Mouse (Mus musculus) forebrain, embryonic 13.5 days (tissue): ENCODE data around the gene Ccdc97. TPM values are rescaled to one million over a fixed set of nuclear protein-coding genes. Genes with fewer than 3 reads are reported as not detected.

Experiments used
- ATAC-seq: fragments of 200-750 bp; cut with Nextera tagmentation; 2 replicates; pipeline ENCODE4 v1.8.0; 2017
- H3K27ac ChIP-seq: fragments of 300-500 bp; sonication (generic); 2 replicates; pipeline ENCODE4 v1.5.1; 2015; ENCODE audit warnings: inconsistent platforms, mild to moderate bottlenecking, moderate library complexity
- H3K27me3 ChIP-seq: fragments of 300-500 bp; sonication (generic); 2 replicates; pipeline ENCODE4 v1.6.1; 2015; ENCODE audit warnings: mild to moderate bottlenecking, inconsistent platforms
- H3K36me3 ChIP-seq: fragments of 300-500 bp; sonication (generic); 2 replicates; pipeline ENCODE4 v1.6.1; 2015; ENCODE audit warnings: mild to moderate bottlenecking, inconsistent platforms; ENCODE audit not compliant: poor library complexity, severe bottlenecking
- H3K4me1 ChIP-seq: fragments of 300-500 bp; sonication (generic); 2 replicates; pipeline ENCODE4 v1.6.1; 2015; ENCODE audit warnings: inconsistent platforms
- H3K4me2 ChIP-seq: fragments of 300-500 bp; sonication (generic); 2 replicates; pipeline ENCODE4 v1.6.1; 2015; ENCODE audit warnings: inconsistent platforms, mild to moderate bottlenecking, moderate library complexity
- H3K4me3 ChIP-seq: fragments of 300-500 bp; sonication (generic); 2 replicates; pipeline ENCODE4 v1.5.1; 2015; ENCODE audit warnings: mild to moderate bottlenecking, inconsistent platforms
- H3K9ac ChIP-seq: fragments of 300-500 bp; sonication (generic); 2 replicates; pipeline ENCODE4 v1.6.1; 2015; ENCODE audit warnings: mild to moderate bottlenecking, inconsistent platforms
- H3K9me3 ChIP-seq: fragments of 300-500 bp; sonication (generic); replicated peaks from 2 replicates; pipeline ENCODE4 v1.6.1; 2016; ENCODE audit warnings: inconsistent platforms
- WGBS: fragments of 180-500 bp; shearing (Covaris S2); methylation state at CpG from one replicate; pipeline ENCODE4 v1.1.7; 2015; 5-methylcytosine and 5-hydroxymethylcytosine counted together
- polyA plus RNA-seq: library from polyadenylated mRNA; unstranded; fragments of >200 nt; fragmentation: Nextera tagmentation; extraction: Ambion mirVana; gene quantifications from 2 replicates; pipeline ENCODE4 v1.2.1, GENCODE M21; 2015

The Ccdc97 gene
- polyA plus RNA-seq, 1 experiment from 2014 or later: 26.4 TPM

DNA sequence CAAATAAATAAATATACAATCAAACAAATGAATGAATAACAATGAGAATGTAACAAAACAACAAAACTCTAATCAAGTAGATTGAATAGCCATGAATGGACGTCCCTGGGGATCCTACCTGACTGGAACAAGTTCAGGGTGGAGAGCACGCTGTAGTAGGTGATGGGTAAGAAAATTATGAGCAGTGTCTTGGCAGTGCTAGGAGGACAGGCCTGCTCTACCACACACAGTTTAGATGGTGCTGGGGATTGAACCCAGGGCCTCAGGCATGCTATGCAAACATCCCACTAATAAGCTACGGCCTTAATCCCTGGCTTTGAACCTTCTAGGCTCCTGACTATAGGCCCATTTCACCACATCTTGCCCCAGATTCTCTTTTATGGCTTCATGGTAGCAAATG, 1.4 kb downstream of the Ccdc97 start:
- H3K27me3 ChIP-seq: no peaks in the 10 kb centered on the region
- WGBS: 83% methylated on average over 3 of the region's 3 CpGs
- H3K9me3 ChIP-seq: no peaks in the 10 kb centered on the region
- H3K4me2 ChIP-seq: peak overlapping the region; percentile 94
- H3K27ac ChIP-seq: no peak overlapping the region
- H3K4me3 ChIP-seq: peak overlapping the region; percentile 78; the same call in 1 of the 2 replicates
- H3K4me1 ChIP-seq: peaks cover 16% of the 10 kb centered on the region
- H3K9ac ChIP-seq: no peak overlapping the region
- no peak for ATAC-seq
- H3K36me3 ChIP-seq: peaks cover 60% of the 10 kb centered on the region

DNA sequence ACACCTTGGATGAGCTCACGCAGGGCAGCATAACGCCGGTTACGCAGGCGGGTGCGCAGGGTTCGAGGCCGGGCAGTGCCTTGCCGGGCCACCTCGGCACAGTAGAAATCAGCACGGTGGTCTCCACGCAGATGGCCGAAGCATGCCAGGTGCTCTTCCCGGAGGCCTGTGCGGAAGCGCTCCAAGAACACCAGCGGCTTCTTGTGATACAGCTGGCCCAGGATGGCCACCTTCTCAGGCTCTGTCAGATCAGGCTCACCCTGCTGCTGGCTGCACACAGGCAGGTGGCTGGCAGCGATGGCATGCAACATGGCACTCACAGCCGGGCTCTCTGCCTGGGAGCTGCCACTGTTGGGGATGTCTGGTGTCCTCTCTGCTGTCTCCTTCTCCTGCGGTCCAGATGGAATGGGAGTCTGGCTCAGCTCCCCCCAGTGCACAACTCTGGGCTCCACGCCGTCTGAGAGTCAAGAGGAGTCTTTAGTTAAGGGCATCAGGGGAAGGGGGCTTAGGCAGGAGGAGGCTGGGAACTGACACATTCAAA, 3.1 kb downstream of the Ccdc97 start:
- H3K9me3 ChIP-seq: no peaks in the 10 kb centered on the region
- WGBS: 96% methylated on average over 22 of the region's 22 CpGs
- no peak for ATAC-seq
- no peak overlapping the region for H3K4me3 ChIP-seq
- no peak overlapping the region for H3K4me2 ChIP-seq
- H3K27ac ChIP-seq: no peak overlapping the region
- peaks cover 21% of the 10 kb centered on the region for H3K4me1 ChIP-seq
- H3K36me3 ChIP-seq: peaks cover 55% of the 10 kb centered on the region
- H3K9ac ChIP-seq: no peak overlapping the region
- no peaks in the 10 kb centered on the region for H3K27me3 ChIP-seq

- no peak overlapping the region for H3K4me3 ChIP-seq
- WGBS: 94% methylated on average over 8 of the region's 8 CpGs
- H3K27me3 ChIP-seq: no peaks in the 10 kb centered on the region
- H3K27ac ChIP-seq: no peak overlapping the region
- ATAC-seq: no peak
- peaks cover 47% of the 10 kb centered on the region for H3K36me3 ChIP-seq
- peaks cover 29% of the 10 kb centered on the region for H3K4me1 ChIP-seq
- no peak overlapping the region for H3K9ac ChIP-seq
- no peak overlapping the region for H3K4me2 ChIP-seq
- no peaks in the 10 kb centered on the region for H3K9me3 ChIP-seq
Observed at GRCm38 (mm10) chr7:25714581-25714980, 4.3 kb downstream of the Ccdc97 start.

DNA sequence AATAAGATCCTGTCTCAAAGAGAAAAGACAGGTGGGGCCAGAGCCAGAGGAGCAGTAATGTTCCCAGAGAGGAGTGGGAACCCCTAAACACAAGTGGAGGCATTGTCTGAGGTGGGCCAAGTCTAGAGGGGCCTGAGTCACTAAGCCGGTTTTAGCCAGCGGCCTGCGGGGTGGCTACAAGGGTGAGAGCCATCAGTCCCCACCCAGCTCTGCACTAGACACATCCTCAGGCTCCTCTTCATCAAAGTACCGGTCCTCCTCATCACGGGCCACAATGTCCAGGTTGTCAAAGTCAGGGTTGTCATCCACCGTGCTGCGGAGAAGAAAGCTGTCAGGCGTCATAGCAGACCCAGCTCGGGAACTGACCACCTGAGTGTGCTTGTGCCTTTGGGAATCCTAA, 6.1 kb downstream of the Ccdc97 start:
- no peak overlapping the region for H3K4me3 ChIP-seq
- no peak overlapping the region for H3K27ac ChIP-seq
- peaks cover 47% of the 10 kb centered on the region for H3K36me3 ChIP-seq
- H3K4me1 ChIP-seq: peaks cover 18% of the 10 kb centered on the region
- no peaks in the 10 kb centered on the region for H3K9me3 ChIP-seq
- 91% methylated on average over 9 of the region's 9 CpGs for WGBS
- no peak for ATAC-seq
- H3K9ac ChIP-seq: no peak overlapping the region
- 0 out of 2 replicates have a peak, but pooled peaks cover 1% of the 10 kb centered on the region for H3K27me3 ChIP-seq
- no peak overlapping the region for H3K4me2 ChIP-seq

- Histone ChIP-seq H3K4me1 (peaks cover 14% of the 10 kb centered on the region), H3K27ac (no peak overlapping the region)
- whole genome bisulfite sequencing: 53% methylated on average over 7 of the region's 7 CpGs
Observed at GRCm38 (mm10) chr7:25711731-25712197, 7.1 kb downstream of the Ccdc97 start.

DNA sequence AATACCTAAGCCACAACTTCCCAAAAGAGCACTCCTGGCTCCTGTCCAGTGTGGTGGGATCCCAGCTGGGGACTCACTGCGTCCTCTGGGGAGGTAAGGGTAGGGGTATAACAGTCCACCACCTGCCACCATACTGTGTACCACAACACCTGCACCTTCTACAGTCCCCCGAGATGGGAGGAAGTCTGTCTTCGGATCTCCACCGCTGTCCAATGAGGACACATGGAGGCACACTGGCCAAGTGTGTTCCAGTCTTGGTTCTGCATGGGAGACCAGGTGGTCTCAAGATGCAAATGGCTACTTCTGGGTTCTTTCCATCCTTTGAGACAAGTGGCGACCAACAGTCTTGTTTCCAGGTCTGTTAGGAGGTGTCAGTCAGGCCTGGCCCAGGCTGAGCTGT, 7.7 kb downstream of the Ccdc97 start:
- Histone ChIP-seq H3K36me3 (peaks cover 46% of the 10 kb centered on the region), H3K9ac (no peak overlapping the region), H3K4me1 (peaks cover 14% of the 10 kb centered on the region), H3K27me3 (0 out of 2 replicates have a peak, but pooled peaks cover 5% of the 10 kb centered on the region), H3K27ac (no peak overlapping the region), H3K4me3 (no peak overlapping the region), H3K9me3 (no peaks in the 10 kb centered on the region), H3K4me2 (no peak overlapping the region)
- 69% methylated on average over 5 of the region's 5 CpGs for WGBS
- no peak for ATAC-seq

More at GRCm38 (mm10) chr7:25711731-25712197, 7.1 kb downstream of the Ccdc97 start:
- H3K27me3 ChIP-seq: 0 out of 2 replicates have a peak, but pooled peaks cover 5% of the 10 kb centered on the region
- H3K4me2 ChIP-seq: no peak overlapping the region
- H3K9ac ChIP-seq: no peak overlapping the region
- no peaks in the 10 kb centered on the region for H3K9me3 ChIP-seq
- ATAC-seq: no peak
- H3K4me3 ChIP-seq: no peak overlapping the region
- H3K36me3 ChIP-seq: peaks cover 47% of the 10 kb centered on the region

GRCm38 (mm10) chr7:25710519-25711130, 8.3 kb downstream of the Ccdc97 start:
- WGBS: 0% methylated on average over 5 of the region's 7 CpGs
- peaks cover 14% of the 10 kb centered on the region for H3K4me1 ChIP-seq
- no peak overlapping the region for H3K4me2 ChIP-seq

DNA sequence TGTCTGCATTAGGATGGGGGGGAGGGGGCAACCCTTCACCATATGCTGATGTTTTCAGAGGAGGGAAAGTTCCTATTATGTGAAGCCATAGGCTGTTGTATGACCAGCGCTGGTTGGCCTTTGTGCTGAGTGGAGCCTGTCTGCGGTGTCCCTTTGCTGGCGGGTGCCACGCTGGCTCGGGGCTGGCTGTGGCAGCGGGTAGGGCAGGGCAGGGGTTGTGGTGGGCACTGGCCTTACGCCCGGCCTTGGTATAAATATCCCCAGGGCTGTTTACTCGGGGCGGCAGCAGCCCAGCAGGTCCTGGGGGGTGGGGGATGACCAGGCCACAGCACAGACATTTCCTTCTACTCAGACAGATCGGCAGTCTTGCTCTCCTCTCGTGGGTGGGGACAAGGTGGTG, 8.9 kb downstream of the Ccdc97 start:
- H3K9me3 ChIP-seq: no peaks in the 10 kb centered on the region
- H3K4me3 ChIP-seq: no peak overlapping the region
- peaks cover 10% of the 10 kb centered on the region; the same call in 1 of the 2 replicates for H3K27me3 ChIP-seq
- WGBS: 24% methylated on average over 12 of the region's 12 CpGs
- H3K36me3 ChIP-seq: peaks cover 34% of the 10 kb centered on the region
- H3K9ac ChIP-seq: peak overlapping the region; percentile 46; the same call in 1 of the 2 replicates
- no peak overlapping the region for H3K27ac ChIP-seq
- peaks cover 14% of the 10 kb centered on the region for H3K4me1 ChIP-seq
- peak; percentile 28; the same call in 1 of the 2 replicates for ATAC-seq
- peak overlapping the region; percentile 17; the same call in 1 of the 2 replicates for H3K4me2 ChIP-seq

More at GRCm38 (mm10) chr7:25710519-25711130, 8.3 kb downstream of the Ccdc97 start:
- Histone ChIP-seq H3K27me3 (0 out of 2 replicates have a peak, but pooled peaks cover 5% of the 10 kb centered on the region), H3K4me3 (no peak overlapping the region), H3K27ac (no peak overlapping the region), H3K9me3 (no peaks in the 10 kb centered on the region), H3K36me3 (peaks cover 41% of the 10 kb centered on the region), H3K9ac (peak overlapping the region; percentile 46)
- peak; percentile 50; the same call in 1 of the 2 replicates for ATAC-seq

DNA sequence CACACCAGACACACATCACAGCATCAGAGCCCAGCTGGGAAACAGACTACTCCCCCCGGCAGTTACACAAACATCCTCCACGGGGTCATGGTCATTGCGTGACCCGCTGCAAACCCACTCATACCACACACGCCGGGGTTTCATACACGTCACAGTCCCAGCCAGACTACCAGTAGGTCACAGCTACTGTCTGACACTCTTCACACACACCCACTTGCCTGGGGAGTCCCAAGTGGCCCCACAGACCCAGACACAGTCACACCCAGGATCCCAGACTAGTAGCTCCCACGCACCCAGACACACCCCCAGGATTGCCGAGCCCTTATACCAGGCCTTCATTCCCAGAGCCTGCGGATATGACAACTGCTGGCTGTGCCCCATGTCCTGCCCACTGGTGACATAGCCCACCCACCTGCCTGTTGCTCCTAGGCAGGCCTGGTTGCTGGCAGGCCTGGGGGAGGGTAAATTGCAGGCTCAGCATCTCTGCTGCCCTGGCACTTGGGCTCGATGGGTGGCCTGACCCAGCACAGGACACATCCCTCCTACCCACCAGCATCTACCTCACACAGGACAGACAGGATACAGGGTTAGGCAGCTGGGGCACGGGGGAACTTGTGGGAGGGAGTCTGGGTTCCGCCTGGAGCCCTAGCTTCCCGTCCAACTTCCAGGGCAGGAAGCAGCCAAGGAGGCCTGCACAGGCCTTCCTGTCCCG, 11.2 kb downstream of the Ccdc97 start:
- H3K4me3 ChIP-seq: no peak overlapping the region
- no peak overlapping the region for H3K4me2 ChIP-seq
- no peak overlapping the region for H3K9ac ChIP-seq
- no peak for ATAC-seq
- 69% methylated on average over 15 of the region's 15 CpGs for WGBS
- peaks cover 22% of the 10 kb centered on the region for H3K27me3 ChIP-seq
- H3K9me3 ChIP-seq: no peaks in the 10 kb centered on the region
- H3K27ac ChIP-seq: no peak overlapping the region
- peaks cover 12% of the 10 kb centered on the region for H3K36me3 ChIP-seq
- peaks cover 27% of the 10 kb centered on the region for H3K4me1 ChIP-seq

GRCm38 (mm10) chr7:25706578-25707170, 12.2 kb downstream of the Ccdc97 start:
- ATAC-seq: no peak
- WGBS: 61% methylated on average over 7 of the region's 7 CpGs
- no peak overlapping the region for H3K4me2 ChIP-seq
- no peak overlapping the region for H3K9ac ChIP-seq
- no peak overlapping the region for H3K4me3 ChIP-seq
- no peaks in the 10 kb centered on the region; the same call in 1 of the 2 replicates for H3K9me3 ChIP-seq
- no peak overlapping the region for H3K27ac ChIP-seq
- peaks cover 27% of the 10 kb centered on the region for H3K4me1 ChIP-seq
- H3K27me3 ChIP-seq: peaks cover 22% of the 10 kb centered on the region
- H3K36me3 ChIP-seq: peaks cover 1% of the 10 kb centered on the region; the same call in 1 of the 2 replicates

DNA sequence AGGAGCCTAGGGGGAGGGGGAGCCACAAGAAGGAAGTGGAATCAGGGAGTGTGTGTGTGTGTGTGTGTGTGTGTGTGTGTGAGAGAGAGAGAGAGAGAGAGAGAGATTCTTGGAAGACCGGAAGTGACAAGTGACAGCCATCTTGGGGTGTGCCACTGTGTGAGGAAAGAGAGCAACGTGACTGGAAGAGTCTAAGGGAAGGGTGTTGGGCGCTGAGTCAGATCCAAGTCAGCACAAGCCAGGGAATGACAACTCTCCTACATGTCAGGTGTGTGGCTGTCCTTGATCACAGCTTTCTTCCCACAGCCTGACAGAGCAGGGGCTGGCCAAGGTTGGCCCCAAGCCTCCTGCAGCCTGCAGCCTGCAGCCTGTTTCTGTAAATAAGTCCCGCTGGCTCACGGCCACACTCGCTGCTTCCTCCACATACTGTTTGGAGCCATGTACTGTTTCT, 13.1 kb downstream of the Ccdc97 start:
- Histone ChIP-seq H3K27ac (no peak overlapping the region), H3K9me3 (no peaks in the 10 kb centered on the region; the same call in 1 of the 2 replicates), H3K4me3 (no peak overlapping the region), H3K27me3 (peaks cover 22% of the 10 kb centered on the region), H3K4me1 (peaks cover 22% of the 10 kb centered on the region), H3K4me2 (no peak overlapping the region), H3K36me3 (no peaks in the 10 kb centered on the region), H3K9ac (no peak overlapping the region)
- 59% methylated on average over 6 of the region's 6 CpGs for WGBS
- ATAC-seq: no peak
